Mouse (Mus musculus) stomach, embryonic 14.5 days (tissue): ENCODE results near the gene Tut4. TPM values are rescaled to one million over a fixed set of nuclear protein-coding genes. Genes with fewer than 3 reads are reported as not detected.
A peak's percentile ranks its signal among the peaks of the same experiment; 100 is the strongest.

Source experiments
- ATAC-seq: fragments of 200-750 bp; cut with Nextera tagmentation; 2 replicates; pipeline ENCODE4 v1.8.0; 2017; ENCODE audit warnings: low read depth, moderate TSS enrichment; ENCODE audit not compliant: insufficient number of reproducible peaks, insufficient read depth, low FRiP score
- H3K27ac ChIP-seq: fragments of 300-500 bp; sonication (generic); 2 replicates; pipeline ENCODE4 v1.5.1; 2014; ENCODE audit warnings: mild to moderate bottlenecking, low read length, moderate library complexity, mixed read lengths
- H3K27me3 ChIP-seq: fragments of 300-500 bp; sonication (generic); 2 replicates; pipeline ENCODE4 v1.6.1; 2014; ENCODE audit warnings: low read length, control low read depth, mixed read lengths; ENCODE audit not compliant: control insufficient read depth, insufficient read depth
- H3K36me3 ChIP-seq: fragments of 300-500 bp; sonication (generic); 2 replicates; pipeline ENCODE4 v1.6.1; 2014; ENCODE audit warnings: mild to moderate bottlenecking, control low read depth, low read length, moderate library complexity, mixed read lengths; ENCODE audit not compliant: control insufficient read depth, insufficient read depth
- H3K4me1 ChIP-seq: fragments of 300-500 bp; sonication (generic); 2 replicates; pipeline ENCODE4 v1.6.1; 2014; ENCODE audit warnings: low read length, control low read depth, mixed read lengths; ENCODE audit not compliant: control insufficient read depth, insufficient read depth
- H3K4me2 ChIP-seq: fragments of 300-500 bp; sonication (generic); replicated peaks from 2 replicates; pipeline ENCODE4 v1.6.1; 2014; ENCODE audit warnings: low read depth, low read length, control low read depth
- H3K4me3 ChIP-seq: fragments of 300-500 bp; sonication (generic); 2 replicates; pipeline ENCODE4 v1.5.1; 2014; ENCODE audit warnings: low read depth, low read length, control low read depth
- H3K9ac ChIP-seq: fragments of 300-500 bp; sonication (generic); replicated peaks from 2 replicates; pipeline ENCODE4 v1.6.1; 2014; ENCODE audit warnings: low read depth, mild to moderate bottlenecking, control low read depth, low read length, moderate library complexity, mixed read lengths
- H3K9me3 ChIP-seq: fragments of 300-500 bp; sonication (generic); 2 replicates; pipeline ENCODE4 v1.6.1; 2016; ENCODE audit warnings: low read depth, low read length, control low read depth; ENCODE audit not compliant: control insufficient read depth
- WGBS: fragments of 180-500 bp; shearing (Covaris S2); extraction: QIAGEN DNeasy Blood & Tissue Kit; methylation state at CpG from one replicate; pipeline ENCODE4 v1.1.7; 2014; 5-methylcytosine and 5-hydroxymethylcytosine counted together
- polyA plus RNA-seq: library from polyadenylated mRNA; unstranded; fragments of >200 nt; fragmentation: Nextera tagmentation; extraction: Ambion mirVana; gene quantifications from 2 replicates; pipeline ENCODE4 v1.2.1, GENCODE M21; 2014

Gene Tut4
- 84.6 and 94.5 TPM in 2 replicates for polyA plus RNA-seq

DNA sequence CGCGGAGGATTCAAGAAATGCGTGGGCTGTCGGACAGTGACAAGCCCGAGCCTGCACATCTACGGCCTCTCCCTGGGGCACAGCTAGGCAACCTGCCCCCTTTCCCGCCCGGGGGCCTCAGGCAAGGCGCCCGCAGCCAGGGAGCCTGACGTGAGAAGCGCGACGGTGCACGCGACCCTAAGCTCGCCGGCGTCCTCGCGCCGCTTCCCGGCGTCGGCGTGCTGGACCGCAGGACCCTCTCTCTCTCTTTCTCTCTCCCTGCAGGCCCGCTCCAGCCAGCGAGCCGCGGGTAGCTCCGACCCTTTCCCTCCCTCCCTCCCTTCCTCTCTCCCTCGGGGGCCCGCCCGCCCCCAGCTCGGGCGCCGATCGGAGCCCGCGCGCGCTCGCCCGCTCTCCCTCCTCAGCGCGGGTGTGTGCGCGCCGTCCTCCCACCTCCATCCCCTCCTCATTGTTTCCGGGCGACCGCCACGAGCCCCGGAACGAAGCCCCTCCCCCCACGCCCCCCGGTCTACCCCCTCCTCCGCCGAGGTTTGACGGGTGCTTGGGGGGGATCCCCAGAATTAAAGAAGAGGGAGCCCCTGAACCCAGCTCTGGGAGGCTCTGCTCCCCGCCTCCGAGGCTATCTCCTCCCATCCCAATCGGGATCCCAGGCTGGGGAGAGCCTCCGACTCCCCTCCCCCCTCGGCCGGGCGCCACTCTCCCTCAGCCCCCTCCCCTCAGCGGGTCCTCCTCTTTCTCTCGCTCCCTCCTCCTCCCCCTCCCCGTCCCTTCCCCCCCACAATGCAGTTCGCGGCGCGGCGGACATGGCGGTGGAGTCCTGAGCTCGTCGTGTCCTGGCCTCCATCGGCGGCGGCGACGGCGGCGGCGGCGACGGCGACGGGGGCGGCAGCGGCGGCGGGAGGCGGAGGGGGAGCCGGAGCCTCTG is at the start of gene Tut4:
Gene Tut4 (plus strand): TSS at position 196 of the 925 bp plus-strand sequence.
- no peaks in the 10 kb centered on the region for H3K36me3 ChIP-seq
- H3K4me3 ChIP-seq: peak within 1 kb of the TSS; percentile 98
- WGBS: under 1% methylated on average over 76 of the region's 97 CpGs
- peaks cover 10% of the 10 kb centered on the region; the same call in 1 of the 2 replicates for H3K4me1 ChIP-seq
- peak; percentile 89 for ATAC-seq
- peak within 1 kb of the TSS; percentile 99 for H3K27ac ChIP-seq
- H3K9ac ChIP-seq: peak within 1 kb of the TSS; percentile 99
- H3K9me3 ChIP-seq: no peaks in the 10 kb centered on the region
- H3K4me2 ChIP-seq: peak within 1 kb of the TSS; percentile 86
- H3K27me3 ChIP-seq: no peaks in the 10 kb centered on the region

DNA sequence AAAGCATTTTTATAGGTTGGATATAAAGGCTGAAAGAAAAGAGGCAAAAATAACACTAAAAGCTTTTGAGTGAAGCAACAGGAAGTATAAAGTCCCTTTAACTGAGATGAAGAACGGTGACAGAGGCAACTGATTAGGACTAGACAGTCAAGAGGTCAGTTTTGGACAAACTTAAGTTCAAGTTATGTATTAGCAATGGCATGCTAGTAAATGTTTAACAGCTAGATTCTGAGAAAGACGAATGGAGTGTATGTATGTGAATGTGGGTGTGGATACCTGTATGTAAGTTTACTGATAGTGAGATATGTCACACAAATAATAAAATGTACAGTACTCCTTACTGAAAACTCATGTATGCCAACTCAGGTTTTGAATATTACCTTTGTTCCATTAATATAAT is 34.6 kb upstream of the Tut4 start:
- Histone ChIP-seq H3K9ac (no peak overlapping the region), H3K4me3 (no peak overlapping the region), H3K9me3 (no peaks in the 10 kb centered on the region), H3K4me1 (no peaks in the 10 kb centered on the region), H3K4me2 (no peak overlapping the region), H3K27ac (no peak overlapping the region), H3K36me3 (no peaks in the 10 kb centered on the region), H3K27me3 (no peaks in the 10 kb centered on the region)
- 54% methylated on average over 2 of the region's 2 CpGs for WGBS
- ATAC-seq: no peak

DNA sequence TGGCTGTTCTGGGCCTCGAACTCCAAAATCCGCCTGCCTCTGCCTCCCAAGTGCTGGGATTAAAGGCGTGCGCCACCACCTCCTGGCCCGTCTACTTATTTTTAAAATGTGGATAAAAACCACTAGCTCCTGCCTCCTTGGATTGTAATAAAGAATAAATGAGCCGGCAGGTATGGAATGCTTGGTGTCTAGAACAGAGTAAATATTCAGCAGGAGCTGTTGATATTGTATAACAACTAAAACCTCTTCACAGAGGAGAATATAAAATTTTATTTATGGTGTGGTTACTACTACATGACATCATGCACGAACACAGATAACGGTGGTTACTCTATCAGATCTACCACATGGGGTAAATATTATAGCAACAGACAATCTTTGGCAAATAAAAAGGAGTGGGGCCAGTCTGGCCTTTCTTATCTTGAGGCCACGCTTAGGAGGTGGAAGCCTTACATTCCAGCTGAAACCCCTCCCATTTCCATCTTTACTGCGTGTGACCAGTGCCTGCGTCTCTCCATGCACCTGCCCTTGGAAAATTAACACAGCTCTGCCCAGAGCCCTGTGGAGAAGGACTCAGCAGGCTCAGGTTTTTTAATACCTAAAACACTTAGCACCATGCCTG is 31.4 kb upstream of the Tut4 start:
- no peaks in the 10 kb centered on the region for H3K36me3 ChIP-seq
- no peaks in the 10 kb centered on the region for H3K9me3 ChIP-seq
- H3K4me1 ChIP-seq: peaks cover 19% of the 10 kb centered on the region; the same call in 1 of the 2 replicates
- H3K4me2 ChIP-seq: no peak overlapping the region
- 0 out of 2 replicates have a peak overlapping the region, but pooled peaks have one; percentile 12 for H3K27ac ChIP-seq
- no peak overlapping the region for H3K9ac ChIP-seq
- no peaks in the 10 kb centered on the region for H3K27me3 ChIP-seq
- WGBS: 42% methylated on average over 11 of the region's 11 CpGs
- ATAC-seq: peak; percentile 87
- no peak overlapping the region for H3K4me3 ChIP-seq

DNA sequence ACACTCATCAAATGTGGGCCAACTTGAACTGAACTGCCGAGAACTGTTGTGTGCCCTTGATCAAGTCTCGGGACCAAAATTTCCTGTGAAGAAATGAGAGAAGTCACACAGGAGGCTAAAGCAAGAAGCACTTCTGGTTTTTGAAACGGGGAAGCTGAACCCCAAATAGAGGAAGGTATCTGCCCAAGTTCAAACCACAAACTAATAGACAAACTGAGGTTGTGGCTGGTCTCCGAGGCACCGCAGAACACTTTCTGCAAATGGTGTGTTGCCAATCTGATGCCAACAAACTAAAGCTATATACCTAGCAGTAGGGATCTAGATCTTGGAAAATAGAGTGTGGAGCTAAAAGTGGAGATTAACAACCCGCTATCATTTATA is 30.9 kb upstream of the Tut4 start:
- Histone ChIP-seq H3K9ac (no peak overlapping the region), H3K27ac (0 out of 2 replicates have a peak overlapping the region, but pooled peaks have one; percentile 12), H3K4me2 (no peak overlapping the region), H3K27me3 (no peaks in the 10 kb centered on the region), H3K36me3 (no peaks in the 10 kb centered on the region), H3K9me3 (no peaks in the 10 kb centered on the region), H3K4me1 (peaks cover 23% of the 10 kb centered on the region; the same call in 1 of the 2 replicates), H3K4me3 (no peak overlapping the region)
- WGBS: 72% methylated on average over 6 of the region's 6 CpGs
- ATAC-seq: no peak

DNA sequence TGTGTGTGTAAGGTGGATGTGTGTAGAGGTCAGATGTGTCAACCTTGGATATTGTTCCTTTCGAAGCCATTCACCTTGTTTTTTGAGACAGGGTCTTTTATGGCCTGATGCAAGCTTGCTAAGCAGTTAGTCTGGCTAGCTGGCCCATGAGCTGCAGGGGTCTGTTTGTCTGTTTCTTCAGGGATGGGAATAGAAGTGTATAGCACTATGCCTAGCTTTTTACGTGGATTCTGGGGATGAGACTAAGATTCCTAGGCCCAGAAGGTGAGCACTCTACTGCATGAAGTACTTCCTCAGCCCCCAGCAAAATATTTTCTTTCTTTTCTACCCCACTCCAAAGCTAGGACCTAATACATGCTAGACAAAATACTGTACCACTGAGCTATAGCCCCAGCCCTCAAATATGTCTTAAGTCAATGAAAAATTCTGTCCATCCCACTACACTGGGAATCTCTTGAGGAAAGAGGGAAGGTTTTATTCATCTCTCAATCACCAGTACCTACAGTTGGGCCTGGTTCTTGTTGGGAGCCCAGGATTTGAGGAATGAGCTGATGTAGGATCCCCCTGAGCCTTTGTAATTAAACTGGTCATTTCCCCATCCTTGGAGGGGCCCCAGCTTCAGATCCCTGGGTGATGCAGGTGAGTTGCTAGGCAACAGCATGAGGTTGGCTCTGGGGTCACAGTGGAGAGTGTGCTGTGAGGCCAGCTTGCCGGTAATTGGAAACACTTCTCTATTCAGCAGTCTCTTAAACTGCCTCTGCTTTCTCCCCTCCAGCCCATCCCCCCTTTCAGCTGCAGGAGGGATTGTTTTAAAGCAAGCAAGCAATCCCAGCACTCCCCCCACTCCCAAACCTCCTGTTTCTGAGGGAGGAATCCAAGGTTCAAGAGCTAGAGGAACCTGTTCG is 28.3 kb upstream of the Tut4 start:
- H3K9ac ChIP-seq: no peak overlapping the region
- H3K27ac ChIP-seq: no peak overlapping the region
- H3K9me3 ChIP-seq: no peaks in the 10 kb centered on the region
- ATAC-seq: no peak
- H3K27me3 ChIP-seq: no peaks in the 10 kb centered on the region
- no peak overlapping the region for H3K4me2 ChIP-seq
- H3K4me1 ChIP-seq: peaks cover 27% of the 10 kb centered on the region; the same call in 1 of the 2 replicates
- no peak overlapping the region for H3K4me3 ChIP-seq
- 54% methylated on average over 4 of the region's 4 CpGs for WGBS
- H3K36me3 ChIP-seq: no peaks in the 10 kb centered on the region

DNA sequence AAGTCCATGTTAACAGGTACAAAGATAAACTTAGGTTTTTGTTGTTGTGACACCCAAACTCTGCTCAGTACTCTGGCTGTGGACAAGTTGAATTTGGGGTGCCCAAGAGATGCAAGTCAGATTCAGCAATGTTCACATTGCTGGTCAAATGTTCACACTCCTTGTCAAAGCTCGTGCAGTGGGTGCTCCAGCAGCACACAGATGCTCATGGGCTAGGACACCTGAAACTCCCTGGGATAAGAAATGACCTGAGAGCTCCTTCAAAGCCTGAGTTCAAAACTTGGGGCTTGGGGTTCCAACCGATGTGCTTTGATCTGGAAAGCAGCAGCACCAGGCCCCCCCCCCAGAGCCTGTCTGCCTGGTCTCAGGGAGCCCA is 27.7 kb upstream of the Tut4 start:
- H3K4me3 ChIP-seq: no peak overlapping the region
- no peak overlapping the region for H3K4me2 ChIP-seq
- H3K27me3 ChIP-seq: no peaks in the 10 kb centered on the region
- 38% methylated on average over 2 of the region's 2 CpGs for WGBS
- peaks cover 27% of the 10 kb centered on the region; the same call in 1 of the 2 replicates for H3K4me1 ChIP-seq
- no peak for ATAC-seq
- no peak overlapping the region for H3K27ac ChIP-seq
- H3K9ac ChIP-seq: no peak overlapping the region
- H3K36me3 ChIP-seq: no peaks in the 10 kb centered on the region
- H3K9me3 ChIP-seq: no peaks in the 10 kb centered on the region

DNA sequence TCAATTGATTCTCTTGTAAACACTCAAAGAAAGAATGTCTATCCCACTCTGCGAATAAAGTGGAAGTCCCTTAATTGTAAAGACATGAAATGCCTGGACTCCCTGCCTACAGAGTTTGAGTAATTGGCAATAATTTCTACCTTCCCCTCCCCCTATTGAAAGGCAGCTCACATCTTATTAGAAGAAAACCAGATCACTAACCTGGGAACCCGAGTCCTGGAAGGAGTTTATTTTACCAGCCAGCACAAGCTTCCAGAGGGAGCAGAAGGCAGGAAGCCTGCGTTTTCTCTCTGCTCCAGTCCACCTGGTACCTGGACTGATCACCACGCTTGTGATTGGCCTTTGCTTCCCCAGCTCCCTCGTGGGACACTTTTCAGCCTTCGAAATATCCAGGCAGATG is 25.9 kb upstream of the Tut4 start:
- Histone ChIP-seq H3K9ac (no peak overlapping the region), H3K4me1 (peaks cover 27% of the 10 kb centered on the region; the same call in 1 of the 2 replicates), H3K4me2 (no peak overlapping the region), H3K9me3 (no peaks in the 10 kb centered on the region), H3K36me3 (no peaks in the 10 kb centered on the region), H3K4me3 (no peak overlapping the region), H3K27ac (peak overlapping the region; percentile 59; the same call in 1 of the 2 replicates), H3K27me3 (no peaks in the 10 kb centered on the region)
- ATAC-seq: peak; percentile 72; the same call in 1 of the 2 replicates
- whole genome bisulfite sequencing: 9% methylated on average over 6 of the region's 6 CpGs

DNA sequence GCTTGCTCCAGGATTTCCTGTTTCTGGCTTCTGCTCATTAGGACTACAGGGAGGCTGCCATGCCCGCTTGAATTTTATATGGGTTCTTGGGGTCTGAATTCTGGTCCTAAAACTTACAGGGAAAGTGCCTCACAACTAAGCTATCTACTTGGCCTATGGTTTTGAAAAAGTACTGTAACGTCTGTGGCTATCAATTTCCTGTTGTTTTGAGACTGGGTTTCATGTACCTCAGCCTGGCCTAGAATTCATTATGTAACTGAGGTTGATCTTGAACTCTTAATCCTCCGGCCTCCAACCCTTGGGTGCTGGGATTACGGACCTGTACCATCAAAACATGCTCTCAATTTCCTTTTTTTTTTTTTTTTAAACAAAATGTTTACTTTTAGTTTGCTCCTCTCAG is 25.0 kb upstream of the Tut4 start:
- Histone ChIP-seq H3K36me3 (no peaks in the 10 kb centered on the region), H3K4me2 (no peak overlapping the region), H3K9me3 (no peaks in the 10 kb centered on the region), H3K27ac (no peak overlapping the region; the same call in 1 of the 2 replicates), H3K27me3 (no peaks in the 10 kb centered on the region), H3K4me3 (no peak overlapping the region), H3K4me1 (peaks cover 27% of the 10 kb centered on the region; the same call in 1 of the 2 replicates), H3K9ac (no peak overlapping the region)
- ATAC-seq: no peak
- 64% methylated on average over 4 of the region's 4 CpGs for WGBS
